Mouse (Mus musculus): ENCODE measurements around the gene Nup107. TPM values are rescaled to one million over a fixed set of nuclear protein-coding genes. Genes with fewer than 3 reads are reported as not detected.
"Not testable (repeated sequence)": the region's sequence is repeated elsewhere in the genome, so short reads cannot be mapped to it uniquely, and the experiment has no call there.

Nup107 gene
- total RNA-seq, 2 experiments from 2014 or later, result 14.4 to 17.0 TPM

GRCm38 (mm10) chr10:117705806-117706205 lies 86.7 kb downstream of the Nup107 start:
- DNase-seq (ENCODE audit: low spot score in 2 of 2), result no peak

GRCm38 (mm10) chr10:117704964-117705335 lies 87.6 kb downstream of the Nup107 start:
- no peak for DNase-seq (ENCODE audit: low spot score in 2 of 2)

- DNase-seq (ENCODE audit: low spot score in 2 of 2), result not testable (repeated sequence)
Observed at GRCm38 (mm10) chr10:117704314-117704963, 88.1 kb downstream of the Nup107 start.

- DNase-seq (ENCODE audit: low spot score in 2 of 2), result no peak
Observed at GRCm38 (mm10) chr10:117703506-117703905, 89.0 kb downstream of the Nup107 start.

- DNase-seq (ENCODE audit: low spot score in 2 of 2), result no peak
Observed at GRCm38 (mm10) chr10:117702024-117702833, 90.3 kb downstream of the Nup107 start.

- DNase-seq (ENCODE audit: low spot score in 2 of 2), result no peak
Observed at GRCm38 (mm10) chr10:117701034-117701829, 91.3 kb downstream of the Nup107 start.

Other genes starting within 250 kb of the Nup107 start
- gene Cpm, start 163.2 kb downstream of the Nup107 start, total RNA-seq (2021), result 1 to 10 TPM; 7.7 to 7.8 TPM
- gene Mdm2, start 81.9 kb downstream of the Nup107 start, total RNA-seq (2021), result 10 to 100 TPM; 59.1 to 62.8 TPM
- gene Slc35e3, start 46.3 kb downstream of the Nup107 start, total RNA-seq (2021), result 10 to 100 TPM; 31.9 to 35.0 TPM
- gene Rap1b, start 53.3 kb upstream of the Nup107 start, total RNA-seq (2021), result 10 to 100 TPM; 79.4 to 86.1 TPM

Measured in layer of hippocampus, postnatal 14 days (tissue).